Mouse (Mus musculus) neutrophil, adult 5-6 weeks (primary cell): ENCODE results near the gene Dcakd. TPM values are rescaled to one million over a fixed set of nuclear protein-coding genes. Genes with fewer than 3 reads are reported as not detected.

Experiments
- ATAC-seq: fragments of 151-379, 151-347 bp; 2 replicates; pipeline ENCODE4 v1.8.0; 2017; ENCODE audit warnings: mild to moderate bottlenecking, moderate TSS enrichment; ENCODE audit not compliant: insufficient number of reproducible peaks, poor library complexity, low FRiP score, severe bottlenecking; ENCODE audit errors: extremely low read depth
- total RNA-seq: library from RNA; stranded (forward); fragments of 200-1000 nt; gene quantifications from 2 replicates; pipeline ENCODE4 v1.2.3, GENCODE M21; 2017

Dcakd gene
- total RNA-seq, 1 experiment from 2014 or later: 15.5 TPM

GRCm38 (mm10) chr11:102956962-102957614, 71.0 kb downstream of the Dcakd start:
- no peak for ATAC-seq

GRCm38 (mm10) chr11:102952922-102953321, 75.2 kb downstream of the Dcakd start:
- no peak for ATAC-seq

- no peak for ATAC-seq
Measured at GRCm38 (mm10) chr11:102948043-102948961, 79.8 kb downstream of the Dcakd start.

- no peak for ATAC-seq
Measured at GRCm38 (mm10) chr11:102946992-102947343, 81.2 kb downstream of the Dcakd start.

- no peak for ATAC-seq
Measured at GRCm38 (mm10) chr11:102946265-102946991, 81.7 kb downstream of the Dcakd start, which contains the start of gene C1ql1. TSS of gene C1ql1 (minus strand) at chr11:102946688.

- ATAC-seq: no peak
Measured at GRCm38 (mm10) chr11:102945306-102946264, 82.5 kb downstream of the Dcakd start.

Other genes starting within 250 kb of the Dcakd start
- not detected in 2 replicates for gene Gjc1, start 208.6 kb downstream of the Dcakd start, total RNA-seq
- gene Higd1b, start 192.5 kb downstream of the Dcakd start, total RNA-seq: not detected in 2 replicates
- 49.1 and 60.2 TPM in 2 replicates for gene Eftud2, start 147.3 kb downstream of the Dcakd start, total RNA-seq
- not detected in 2 replicates for gene Ccdc103, start 147.1 kb downstream of the Dcakd start, total RNA-seq
- gene Fam187a, start 143.2 kb downstream of the Dcakd start, total RNA-seq: not detected in 2 replicates
- 0.37 TPM in 1 of 2 replicates, not detected in the other for gene Gfap, start 127.4 kb downstream of the Dcakd start, total RNA-seq
- gene Kif18b, start 103.2 kb downstream of the Dcakd start, total RNA-seq: 0.37 TPM in 1 of 2 replicates, not detected in the other
- gene C1ql1, start 81.6 kb downstream of the Dcakd start, total RNA-seq: not detected in 2 replicates
- 29.8 and 30.0 TPM in 2 replicates for gene Nmt1, start 143 bp downstream of the Dcakd start, total RNA-seq
- gene Plcd3, start 73.3 kb upstream of the Dcakd start, total RNA-seq: 0.12 and 0.61 TPM in 2 replicates
- 21.1 and 29.3 TPM in 2 replicates for gene Acbd4, start 73.3 kb upstream of the Dcakd start, total RNA-seq
- gene Hexim1, start 87.9 kb upstream of the Dcakd start, total RNA-seq: 103 and 105 TPM in 2 replicates
- gene Hexim2, start 104.1 kb upstream of the Dcakd start, total RNA-seq: 1.1 and 1.5 TPM in 2 replicates
- gene Fmnl1, start 142.8 kb upstream of the Dcakd start, total RNA-seq: 383 and 400 TPM in 2 replicates
- not detected in 2 replicates for gene 1700023F06Rik, start 180.2 kb upstream of the Dcakd start, total RNA-seq
- gene Spata32, start 190.1 kb upstream of the Dcakd start, total RNA-seq: not detected in 2 replicates
- gene Map3k14, start 239.1 kb upstream of the Dcakd start, total RNA-seq: 43.5 and 50.7 TPM in 2 replicates